Mouse (Mus musculus) embryonic facial prominence, embryonic 10.5 days (tissue): Measurements from ENCODE around the gene Mrto4. TPM values are rescaled to one million over a fixed set of nuclear protein-coding genes. Genes with fewer than 3 reads are reported as not detected.

Experiments
- DNase-seq: peaks from one replicate; pipeline ENCODE4 v3.0.0-alpha.2; 2017; ENCODE audit warnings: low spot score
- H3K27ac ChIP-seq: fragments of 300-500 bp; sonication (generic); replicated peaks from 2 replicates; pipeline ENCODE4 v1.5.1; 2016; ENCODE audit warnings: mild to moderate bottlenecking
- H3K27me3 ChIP-seq: fragments of 300-500 bp; sonication (generic); replicated peaks from 2 replicates; pipeline ENCODE4 v1.6.1; 2016; ENCODE audit warnings: low read depth, mild to moderate bottlenecking; ENCODE audit not compliant: poor library complexity, severe bottlenecking
- H3K36me3 ChIP-seq: fragments of 300-500 bp; sonication (generic); replicated peaks from 2 replicates; pipeline ENCODE4 v1.6.1; 2016; ENCODE audit warnings: mild to moderate bottlenecking, moderate library complexity
- H3K4me1 ChIP-seq: fragments of 300-500 bp; sonication (generic); 2 replicates; pipeline ENCODE4 v1.6.1; 2016
- H3K4me3 ChIP-seq: fragments of 300-500 bp; sonication (generic); 2 replicates; pipeline ENCODE4 v1.5.1; 2016; ENCODE audit warnings: mild to moderate bottlenecking, moderate library complexity
- H3K9me3 ChIP-seq: fragments of 300-500 bp; sonication (generic); 2 replicates; pipeline ENCODE4 v1.6.1; 2016; ENCODE audit warnings: mild to moderate bottlenecking
- WGBS: fragments of 180-500 bp; shearing (Covaris S2); methylation state at CpG from one replicate; pipeline ENCODE4 v1.1.7; 2016; 5-methylcytosine and 5-hydroxymethylcytosine counted together
- polyA plus RNA-seq: library from polyadenylated mRNA; unstranded; fragments of >200 nt; fragmentation: Nextera tagmentation; extraction: Ambion mirVana; gene quantifications from 2 replicates; pipeline ENCODE4 v1.2.1, GENCODE M21; 2016

The Mrto4 gene
- polyA plus RNA-seq, 1 experiment from 2014 or later: 180 TPM

DNA sequence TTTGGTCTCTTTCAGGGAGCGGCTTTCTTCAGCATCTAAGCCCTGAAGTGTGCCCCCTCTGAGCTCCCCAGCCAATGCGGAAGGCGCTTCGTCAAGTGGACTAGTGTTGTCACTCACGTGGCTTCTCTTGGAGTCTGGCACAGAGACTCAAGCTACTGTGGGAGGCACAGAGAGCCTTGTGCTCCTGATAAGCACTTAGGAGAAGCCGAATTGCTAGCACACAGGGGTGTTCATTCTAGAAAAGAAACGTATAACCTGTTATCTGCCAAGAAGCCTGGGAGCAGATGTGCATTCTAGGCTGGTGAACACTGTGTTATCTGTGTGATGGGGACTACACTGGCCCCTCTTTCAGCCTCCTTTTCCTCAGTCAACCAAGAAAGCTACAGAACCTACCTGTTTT, 16.9 kb downstream of the Mrto4 start:
- peaks cover 12% of the 10 kb centered on the region; the same call in 1 of the 2 replicates for H3K4me1 ChIP-seq
- no peaks in the 10 kb centered on the region for H3K9me3 ChIP-seq
- no peak overlapping the region for H3K4me3 ChIP-seq
- WGBS: 66% methylated on average over 7 of the region's 7 CpGs
- peaks cover 35% of the 10 kb centered on the region for H3K27me3 ChIP-seq
- DNase-seq: no peak
- H3K27ac ChIP-seq: no peak overlapping the region
- H3K36me3 ChIP-seq: no peaks in the 10 kb centered on the region

DNA sequence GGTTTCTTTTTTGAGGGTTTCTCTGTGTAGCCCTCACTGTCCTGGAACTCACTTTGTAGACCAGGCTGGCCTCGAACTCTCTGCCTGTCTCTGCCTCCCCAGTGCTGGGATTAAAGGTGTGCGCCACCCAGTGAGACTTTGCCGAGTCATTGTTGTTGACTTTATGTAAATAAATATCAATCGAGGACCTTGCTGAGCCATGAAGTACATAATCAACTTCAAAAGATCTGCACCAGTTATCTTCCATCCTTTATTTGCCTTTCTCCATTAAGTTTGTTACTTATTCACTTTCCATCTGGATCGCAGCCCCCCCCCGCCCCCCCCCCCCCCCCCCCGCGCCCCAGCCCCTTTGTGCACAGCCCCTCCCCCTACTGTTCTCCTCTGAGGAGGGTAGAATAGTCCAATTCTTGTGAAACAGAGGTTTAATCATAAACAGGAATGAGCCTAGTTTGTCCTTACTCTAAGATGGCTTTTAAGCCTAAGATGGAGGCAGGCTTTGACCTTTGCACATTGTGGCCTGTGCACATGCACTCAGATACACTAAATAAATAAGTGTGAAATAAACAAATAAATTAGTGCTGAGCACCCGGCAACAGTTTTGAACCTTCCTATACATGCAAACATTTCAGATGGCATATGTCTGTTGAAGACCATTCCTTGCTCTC, 17.6 kb downstream of the Mrto4 start:
- DNase-seq: no peak
- Histone ChIP-seq H3K9me3 (no peaks in the 10 kb centered on the region), H3K36me3 (no peaks in the 10 kb centered on the region), H3K4me3 (no peak overlapping the region), H3K4me1 (peaks cover 12% of the 10 kb centered on the region; the same call in 1 of the 2 replicates), H3K27ac (no peak overlapping the region), H3K27me3 (peaks cover 35% of the 10 kb centered on the region)
- 60% methylated on average over 9 of the region's 9 CpGs for WGBS

DNA sequence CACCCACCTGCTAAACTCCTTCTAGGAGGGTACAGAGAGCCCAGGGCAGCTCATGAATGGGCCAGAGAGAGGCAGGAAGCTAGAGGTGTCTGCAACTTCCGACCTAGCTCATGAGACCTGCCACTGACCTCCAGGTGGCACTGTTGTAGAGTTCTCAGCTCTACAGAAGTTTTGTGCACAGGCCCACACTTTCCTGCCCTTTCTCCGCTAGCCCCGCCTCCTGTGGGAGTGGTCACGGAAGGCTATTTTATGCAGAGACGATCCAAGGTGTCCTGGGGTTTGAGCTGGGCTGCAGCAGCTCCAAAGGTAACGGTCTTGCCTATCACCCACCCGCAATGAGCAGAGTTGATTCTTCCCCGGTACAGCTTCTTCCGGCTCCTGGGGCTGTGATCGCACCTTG, 21.8 kb downstream of the Mrto4 start:
- Histone ChIP-seq H3K27ac (0 out of 2 replicates have a peak overlapping the region, but pooled peaks have one; percentile 19), H3K36me3 (no peaks in the 10 kb centered on the region), H3K4me1 (peaks cover 5% of the 10 kb centered on the region; the same call in 1 of the 2 replicates), H3K4me3 (peak overlapping the region; percentile 47), H3K9me3 (no peaks in the 10 kb centered on the region), H3K27me3 (peaks cover 13% of the 10 kb centered on the region)
- 11% methylated on average over 10 of the region's 10 CpGs for WGBS
- peak; percentile 77 for DNase-seq

- Histone ChIP-seq H3K27ac (no peak overlapping the region), H3K36me3 (peaks cover 51% of the 10 kb centered on the region), H3K27me3 (no peaks in the 10 kb centered on the region), H3K4me1 (no peaks in the 10 kb centered on the region), H3K4me3 (no peak overlapping the region), H3K9me3 (no peaks in the 10 kb centered on the region)
- no peak for DNase-seq
- 92% methylated on average over 4 of the region's 4 CpGs for WGBS
These were observed 32.6 kb downstream of the Mrto4 start for GRCm38 (mm10) chr4:139319740-139320139.

DNA sequence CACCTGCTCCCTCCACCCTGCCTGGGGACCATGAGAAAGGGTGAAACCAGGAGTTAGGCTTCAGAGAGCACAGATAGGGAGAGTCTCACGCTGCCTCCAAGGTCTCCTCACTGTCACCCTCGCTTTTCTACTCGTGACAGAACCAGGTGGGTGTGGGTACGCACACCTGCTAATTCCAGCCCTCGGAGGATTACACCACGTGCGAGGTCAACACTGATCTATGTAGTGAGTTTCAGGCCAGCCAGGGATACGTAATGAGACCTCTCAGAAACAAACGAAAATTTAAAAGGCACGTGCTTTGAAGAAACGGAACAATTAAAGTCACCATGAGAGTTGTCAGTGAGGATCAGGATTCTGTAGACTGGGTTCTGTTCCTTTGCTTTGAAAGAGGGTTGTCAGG, 33.9 kb downstream of the Mrto4 start:
- no peaks in the 10 kb centered on the region for H3K4me1 ChIP-seq
- H3K4me3 ChIP-seq: no peak overlapping the region
- peaks cover 62% of the 10 kb centered on the region for H3K36me3 ChIP-seq
- H3K9me3 ChIP-seq: no peaks in the 10 kb centered on the region
- H3K27ac ChIP-seq: no peak overlapping the region
- no peak for DNase-seq
- no peaks in the 10 kb centered on the region for H3K27me3 ChIP-seq
- WGBS: 94% methylated on average over 11 of the region's 11 CpGs

- peaks cover 24% of the 10 kb centered on the region for H3K4me1 ChIP-seq
These were observed 39.7 kb downstream of the Mrto4 start for GRCm38 (mm10) chr4:139312632-139313031.

GRCm38 (mm10) chr4:139311707-139312106, 40.7 kb downstream of the Mrto4 start:
- no peak for DNase-seq
- Histone ChIP-seq H3K4me1 (peaks cover 24% of the 10 kb centered on the region), H3K4me3 (peak overlapping the region; percentile 89), H3K9me3 (no peaks in the 10 kb centered on the region), H3K36me3 (peaks cover 36% of the 10 kb centered on the region), H3K27me3 (peaks cover 13% of the 10 kb centered on the region), H3K27ac (peak overlapping the region; percentile 90)
- 28% methylated on average over 14 of the region's 14 CpGs for WGBS

More at GRCm38 (mm10) chr4:139312632-139313031, 39.7 kb downstream of the Mrto4 start:
- Histone ChIP-seq H3K9me3 (no peaks in the 10 kb centered on the region), H3K4me3 (peak overlapping the region; percentile 89), H3K27ac (no peak overlapping the region), H3K36me3 (peaks cover 41% of the 10 kb centered on the region), H3K27me3 (peaks cover 13% of the 10 kb centered on the region)
- peak; percentile 41 for DNase-seq
- WGBS: 58% methylated on average over 4 of the region's 4 CpGs

GRCm38 (mm10) chr4:139310899-139311701, 41.3 kb downstream of the Mrto4 start:
- Histone ChIP-seq H3K4me1 (peaks cover 24% of the 10 kb centered on the region), H3K36me3 (peaks cover 37% of the 10 kb centered on the region), H3K27me3 (peaks cover 13% of the 10 kb centered on the region), H3K27ac (peak overlapping the region; percentile 90), H3K9me3 (no peaks in the 10 kb centered on the region), H3K4me3 (peak overlapping the region; percentile 89)
- under 1% methylated on average over 53 of the region's 53 CpGs for WGBS
- DNase-seq: no peak

- peak; percentile 98 for DNase-seq
- no peaks in the 10 kb centered on the region for H3K9me3 ChIP-seq
- peaks cover 13% of the 10 kb centered on the region for H3K27me3 ChIP-seq
- peaks cover 24% of the 10 kb centered on the region for H3K4me1 ChIP-seq
- WGBS: under 1% methylated on average over 63 of the region's 63 CpGs
- H3K27ac ChIP-seq: peak within 1 kb of the TSS; percentile 90
- H3K4me3 ChIP-seq: peak within 1 kb of the TSS; percentile 89
- H3K36me3 ChIP-seq: peaks cover 37% of the 10 kb centered on the region
These were observed 42.0 kb downstream of the Mrto4 start, which contains the start of the genes Pqlc2 and Akr7a5 for GRCm38 (mm10) chr4:139310171-139310898. Pqlc2 (minus strand) TSS chr4:139310708. Akr7a5 (plus strand) TSS chr4:139310744.

- peaks cover 13% of the 10 kb centered on the region for H3K27me3 ChIP-seq
- WGBS: 21% methylated on average over 6 of the region's 6 CpGs
- DNase-seq: no peak
- H3K27ac ChIP-seq: no peak overlapping the region; the same call in 1 of the 2 replicates
- H3K36me3 ChIP-seq: peaks cover 37% of the 10 kb centered on the region
- no peaks in the 10 kb centered on the region for H3K9me3 ChIP-seq
- peak overlapping the region; percentile 89 for H3K4me3 ChIP-seq
- peaks cover 24% of the 10 kb centered on the region for H3K4me1 ChIP-seq
These were observed 42.7 kb downstream of the Mrto4 start for GRCm38 (mm10) chr4:139309651-139310050.

- Histone ChIP-seq H3K9me3 (no peaks in the 10 kb centered on the region), H3K36me3 (peaks cover 30% of the 10 kb centered on the region), H3K4me1 (peaks cover 24% of the 10 kb centered on the region), H3K27ac (no peak overlapping the region), H3K27me3 (peaks cover 13% of the 10 kb centered on the region), H3K4me3 (no peak overlapping the region)
- no peak for DNase-seq
- 84% methylated on average over 5 of the region's 5 CpGs for whole genome bisulfite sequencing
These were observed 44.5 kb downstream of the Mrto4 start for GRCm38 (mm10) chr4:139307916-139308315.

GRCm38 (mm10) chr4:139305521-139305920, 46.9 kb downstream of the Mrto4 start:
- Histone ChIP-seq H3K4me3 (no peak overlapping the region), H3K9me3 (no peaks in the 10 kb centered on the region), H3K27ac (no peak overlapping the region), H3K27me3 (peaks cover 10% of the 10 kb centered on the region), H3K36me3 (peaks cover 52% of the 10 kb centered on the region), H3K4me1 (peaks cover 10% of the 10 kb centered on the region)
- no peak for DNase-seq
- 94% methylated on average over 3 of the region's 3 CpGs for WGBS
